Mouse (Mus musculus) spleen, adult 2 months (tissue): ENCODE results near the gene Smim4.

Experiments used
- CTCF ChIP-seq: fragments of 200-500 bp; IDR thresholded peaks from 2 replicates; pipeline ENCODE4 v1.5.1; 2011; ENCODE audit warnings: mild to moderate bottlenecking, inconsistent platforms; ENCODE audit not compliant: insufficient read depth, insufficient read length, insufficient replicate concordance; ENCODE audit errors: extremely low read depth
- POLR2A ChIP-seq: fragments of 200-500 bp; IDR thresholded peaks from 2 replicates; pipeline ENCODE4 v1.6.1; 2011; ENCODE audit warnings: low read depth, low read length, inconsistent platforms

DNA sequence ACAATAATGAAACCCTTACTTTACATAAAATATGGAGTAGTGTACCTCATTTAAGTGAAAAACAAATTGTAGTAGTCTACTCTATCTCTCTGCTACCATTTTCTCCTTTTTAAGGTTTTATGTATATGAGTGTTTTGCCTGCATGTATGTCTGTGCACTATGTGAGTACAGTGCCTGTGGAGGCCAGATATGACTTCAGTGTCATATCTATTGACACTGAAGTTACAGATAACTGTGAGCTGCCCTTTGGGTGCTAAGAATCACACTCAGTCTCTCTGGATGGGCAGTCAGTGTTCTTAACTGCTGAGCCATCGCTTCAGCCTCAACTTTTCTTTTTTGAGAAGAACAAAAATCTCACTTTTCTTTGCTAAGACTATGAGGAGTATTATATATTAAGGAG is 82.9 kb downstream of the Smim4 start:
- TF ChIP-seq CTCF (no peak), POLR2A (no peak)
